11 mouse cellular contexts compared by ENCODE assay signal in the genomic region with DNA sequence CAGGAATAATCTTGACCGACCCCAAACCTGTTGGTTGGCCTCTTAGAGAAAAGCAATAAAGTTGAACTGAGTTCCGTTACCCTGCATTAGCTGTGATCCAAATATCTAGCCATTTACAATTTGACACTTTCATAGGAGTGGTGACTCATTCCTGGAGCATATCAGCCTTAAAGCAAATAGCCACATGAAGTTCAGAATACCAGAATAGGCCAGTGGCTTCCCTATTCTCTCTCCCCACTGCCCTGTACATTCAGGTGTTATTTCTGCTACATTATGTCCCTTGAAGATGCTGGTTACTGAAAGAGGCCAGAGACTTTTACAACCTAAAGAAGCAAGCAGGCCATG.
DNase-seq lines count a peak whose midpoint lies in the region; ATAC-seq and TF ChIP-seq lines count a peak whose summit lies in the region.
"Had no signal": no experiment of that assay in that cellular context is flagged by ENCODE, and none has a peak within 500 bp of the region (broad histone marks: within the 10 kb centered on the region; RNA-seq: fewer than 3 reads in every experiment).

No protein-coding gene starts in this region.

- no peak for ATAC-seq in heart, embryonic 13.5 days (ENCODE audit: extremely low read depth, insufficient number of reproducible peaks, low FRiP score, low TSS enrichment)
- ATAC-seq in lung, postnatal 0 days, result no peak
- 0 out of 2 replicates have a peak, but pooled peaks have one; percentile 5 for ATAC-seq in limb, embryonic 13.5 days (ENCODE audit: low FRiP score, low read depth)
- ATAC-seq in stomach, postnatal 0 days (ENCODE audit: low FRiP score, low TSS enrichment), result peak; percentile 63
- ATAC-seq in hindbrain, postnatal 0 days, result no peak
- ATAC-seq: forebrain, embryonic 16.5 days had no signal

- peak overlapping the region; percentile 38 for H3K9ac ChIP-seq in heart, embryonic 13.5 days
- H3K9ac ChIP-seq in lung, postnatal 0 days (replicated peaks; ENCODE audit: low read depth), result no peak overlapping the region
- no peak overlapping the region for H3K9ac ChIP-seq in limb, embryonic 13.5 days
- no peak overlapping the region for H3K9ac ChIP-seq in stomach, postnatal 0 days (ENCODE audit: low read length)
- no peak overlapping the region for H3K9ac ChIP-seq in hindbrain, postnatal 0 days (replicated peaks; ENCODE audit: low read length)
- H3K9ac ChIP-seq: neural tube, embryonic 12.5 days had no signal

- H3K4me2 ChIP-seq in heart, embryonic 13.5 days, result peak overlapping the region; percentile 58
- peak overlapping the region; percentile 43 for H3K4me2 ChIP-seq in lung, postnatal 0 days (replicated peaks; ENCODE audit: low read depth, low read length)
- peak overlapping the region; percentile 22 for H3K4me2 ChIP-seq in limb, embryonic 13.5 days (replicated peaks)
- H3K4me2 ChIP-seq in stomach, postnatal 0 days (replicated peaks; ENCODE audit: low read depth), result no peak overlapping the region
- H3K4me2 ChIP-seq in hindbrain, postnatal 0 days (ENCODE audit: low read depth, low read length), result no peak overlapping the region
- H3K4me2 ChIP-seq: midbrain, embryonic 11.5 days; neural tube, embryonic 12.5 days had no signal

- peaks cover 10% of the 10 kb centered on the region for H3K9me3 ChIP-seq in heart, embryonic 13.5 days
- no peaks in the 10 kb centered on the region for H3K9me3 ChIP-seq in lung, postnatal 0 days (ENCODE audit: low read length)
- H3K9me3 ChIP-seq in limb, embryonic 13.5 days, result peaks cover 2% of the 10 kb centered on the region
- H3K9me3 ChIP-seq in stomach, postnatal 0 days (ENCODE audit: control insufficient read depth, low read length), result no peaks in the 10 kb centered on the region
- 0 out of 2 replicates have a peak, but pooled peaks cover 2% of the 10 kb centered on the region for H3K9me3 ChIP-seq in hindbrain, postnatal 0 days (ENCODE audit: low read length)
- H3K9me3 ChIP-seq: neural tube, embryonic 12.5 days had no signal

- no peak for TF ChIP-seq EP300 in lung, postnatal 0 days (IDR thresholded peaks at IDR 0.05)
- TF ChIP-seq EP300 in stomach, postnatal 0 days (optimal IDR thresholded peaks at IDR 0.05), result no peak

- no peak for TF ChIP-seq CTCF in lung, postnatal 0 days (IDR thresholded peaks at IDR 0.05)
- TF ChIP-seq CTCF in stomach, postnatal 0 days (IDR thresholded peaks at IDR 0.05; ENCODE audit: low read depth), result no peak
- TF ChIP-seq CTCF in hindbrain, postnatal 0 days (IDR thresholded peaks at IDR 0.05; ENCODE audit: low read depth), result no peak

- no peaks in the 10 kb centered on the region for H3K27me3 ChIP-seq in heart, embryonic 13.5 days (replicated peaks)
- H3K27me3 ChIP-seq in lung, postnatal 0 days (replicated peaks; ENCODE audit: insufficient read depth, low read length), result no peaks in the 10 kb centered on the region
- no peaks in the 10 kb centered on the region for H3K27me3 ChIP-seq in limb, embryonic 13.5 days
- H3K27me3 ChIP-seq in stomach, postnatal 0 days (ENCODE audit: control insufficient read depth, insufficient read depth, low read length), result no peaks in the 10 kb centered on the region
- no peaks in the 10 kb centered on the region for H3K27me3 ChIP-seq in hindbrain, postnatal 0 days (ENCODE audit: insufficient read depth, low read length)
- H3K27me3 ChIP-seq: neural tube, embryonic 12.5 days had no signal

- H3K27ac ChIP-seq in heart, embryonic 13.5 days (replicated peaks), result peak overlapping the region; percentile 84
- H3K27ac ChIP-seq in lung, postnatal 0 days (ENCODE audit: low read length), result peak overlapping the region; percentile 73; the same call in 1 of the 2 replicates
- H3K27ac ChIP-seq in limb, embryonic 13.5 days, result peak overlapping the region; percentile 55; the same call in 1 of the 2 replicates
- no peak overlapping the region for H3K27ac ChIP-seq in stomach, postnatal 0 days (replicated peaks)
- H3K27ac ChIP-seq in hindbrain, postnatal 0 days, result no peak overlapping the region
- H3K27ac ChIP-seq: neural tube, embryonic 12.5 days had no signal

- H3K4me1 ChIP-seq in heart, embryonic 13.5 days, result peaks cover 33% of the 10 kb centered on the region
- 0 out of 2 replicates have a peak, but pooled peaks cover 4% of the 10 kb centered on the region for H3K4me1 ChIP-seq in lung, postnatal 0 days (ENCODE audit: insufficient read depth, low read depth, low read length)
- peaks cover 33% of the 10 kb centered on the region for H3K4me1 ChIP-seq in limb, embryonic 13.5 days
- peaks cover 8% of the 10 kb centered on the region for H3K4me1 ChIP-seq in stomach, postnatal 0 days (replicated peaks; ENCODE audit: control insufficient read depth, insufficient read depth)
- H3K4me1 ChIP-seq in hindbrain, postnatal 0 days (ENCODE audit: insufficient read depth, low read length), result no peaks in the 10 kb centered on the region
- H3K4me1 ChIP-seq: neural tube, embryonic 12.5 days had no signal

- H3K4me3 ChIP-seq in heart, embryonic 13.5 days, result peak overlapping the region; percentile 27
- H3K4me3 ChIP-seq in lung, postnatal 0 days (ENCODE audit: low read depth, low read length), result no peak overlapping the region
- no peak overlapping the region for H3K4me3 ChIP-seq in limb, embryonic 13.5 days
- H3K4me3 ChIP-seq in stomach, postnatal 0 days (ENCODE audit: low read depth, low read length), result no peak overlapping the region
- H3K4me3 ChIP-seq in hindbrain, postnatal 0 days (ENCODE audit: low read length), result no peak overlapping the region
- H3K4me3 ChIP-seq: neural tube, embryonic 12.5 days had no signal

- no peak for DNase-seq in heart, adult 18-20 months
- peak; percentile 41 for DNase-seq in lung, postnatal 0 days (ENCODE audit: low spot score)
- DNase-seq in lung, postnatal 14 days, result no peak
- no peak for DNase-seq in stomach, postnatal 0 days (ENCODE audit: low spot score)
- DNase-seq in hindbrain, postnatal 0 days (ENCODE audit: low spot score), result no peak
- no peak for DNase-seq in adrenal gland, adult (ENCODE audit: inconsistent age in 2 of 2, low spot score in 1 of 2)

- WGBS in heart, embryonic 13.5 days, result 32% methylated on average over 2 of the region's 2 CpGs
- 17% methylated on average over 2 of the region's 2 CpGs for WGBS in lung, postnatal 0 days
- WGBS in limb, embryonic 13.5 days, result 11% methylated on average over 2 of the region's 2 CpGs
- 17% methylated on average over 2 of the region's 2 CpGs for WGBS in stomach, postnatal 0 days
- WGBS in hindbrain, postnatal 0 days, result 85% methylated on average over 2 of the region's 2 CpGs

- peaks cover 9% of the 10 kb centered on the region for H3K36me3 ChIP-seq in heart, embryonic 13.5 days
- H3K36me3 ChIP-seq in lung, postnatal 0 days (ENCODE audit: insufficient read depth, low read length), result no peaks in the 10 kb centered on the region
- peaks cover 4% of the 10 kb centered on the region for H3K36me3 ChIP-seq in limb, embryonic 13.5 days
- H3K36me3 ChIP-seq in stomach, postnatal 0 days (ENCODE audit: control insufficient read depth, insufficient read depth, low read length), result no peaks in the 10 kb centered on the region
- no peaks in the 10 kb centered on the region for H3K36me3 ChIP-seq in hindbrain, postnatal 0 days (ENCODE audit: insufficient read depth, low read length)
- H3K36me3 ChIP-seq: neural tube, embryonic 12.5 days had no signal

Comparison
In these comparisons a context has a peak if more than half of its experiments do, and no peak if none do; other contexts are left out.
1. ATAC-seq: peak in limb, embryonic 13.5 days (single experiment) and stomach, postnatal 0 days (single experiment); none in heart, embryonic 13.5 days (single experiment), lung, postnatal 0 days (single experiment) and hindbrain, postnatal 0 days (single experiment).
2. H3K27ac ChIP-seq: peak in heart, embryonic 13.5 days (single experiment), lung, postnatal 0 days (single experiment) and limb, embryonic 13.5 days (single experiment); none in stomach, postnatal 0 days (single experiment) and hindbrain, postnatal 0 days (single experiment).
3. H3K4me2 ChIP-seq: peak in heart, embryonic 13.5 days (single experiment), lung, postnatal 0 days (single experiment) and limb, embryonic 13.5 days (single experiment); none in stomach, postnatal 0 days (single experiment) and hindbrain, postnatal 0 days (single experiment).